Mouse (Mus musculus): ENCODE results near the gene Ccnyl1.

Ccnyl1 gene

DNA sequence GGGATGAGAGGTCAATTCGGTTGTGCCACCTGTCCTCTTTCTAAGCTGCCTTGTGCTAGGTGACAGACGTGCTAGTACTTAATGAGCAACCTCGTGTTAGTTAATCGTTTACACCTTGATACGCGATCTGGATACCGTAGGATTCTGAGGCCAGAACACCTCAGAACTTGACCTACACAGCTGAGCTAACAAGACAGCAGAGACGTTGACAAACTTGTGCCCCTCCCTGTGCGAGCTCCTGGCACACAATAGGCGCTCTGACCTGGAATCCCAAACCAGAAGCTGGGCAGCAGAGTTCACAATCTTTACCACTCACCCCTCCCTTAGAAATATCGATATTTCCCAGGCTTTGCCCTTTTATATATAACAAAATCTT lies 47.9 kb downstream of the Ccnyl1 start:
- peak; percentile 16 for DNase-seq (ENCODE audit: low spot score)

DNA sequence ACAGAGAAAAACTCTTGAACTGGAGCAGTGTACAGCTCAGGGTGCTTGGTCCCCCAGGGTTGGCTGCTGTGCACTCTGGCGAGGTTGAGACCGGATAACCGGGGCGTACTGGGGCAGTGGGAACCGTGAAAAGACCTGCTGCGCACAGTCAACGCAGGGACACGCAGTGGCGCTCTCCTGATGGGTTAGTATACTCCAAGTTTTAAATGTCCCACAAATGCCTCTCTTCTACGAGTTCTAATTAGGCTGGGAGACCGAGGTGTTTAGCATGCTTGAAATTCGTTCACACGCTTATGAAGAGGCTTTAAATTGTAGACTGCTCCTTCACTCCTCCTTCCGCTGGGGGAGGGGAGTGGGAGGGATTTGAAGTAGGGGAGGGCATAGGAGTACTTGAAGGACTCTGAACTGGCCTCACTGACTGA lies 48.4 kb downstream of the Ccnyl1 start:
- no peak for DNase-seq (ENCODE audit: low spot score)

DNA sequence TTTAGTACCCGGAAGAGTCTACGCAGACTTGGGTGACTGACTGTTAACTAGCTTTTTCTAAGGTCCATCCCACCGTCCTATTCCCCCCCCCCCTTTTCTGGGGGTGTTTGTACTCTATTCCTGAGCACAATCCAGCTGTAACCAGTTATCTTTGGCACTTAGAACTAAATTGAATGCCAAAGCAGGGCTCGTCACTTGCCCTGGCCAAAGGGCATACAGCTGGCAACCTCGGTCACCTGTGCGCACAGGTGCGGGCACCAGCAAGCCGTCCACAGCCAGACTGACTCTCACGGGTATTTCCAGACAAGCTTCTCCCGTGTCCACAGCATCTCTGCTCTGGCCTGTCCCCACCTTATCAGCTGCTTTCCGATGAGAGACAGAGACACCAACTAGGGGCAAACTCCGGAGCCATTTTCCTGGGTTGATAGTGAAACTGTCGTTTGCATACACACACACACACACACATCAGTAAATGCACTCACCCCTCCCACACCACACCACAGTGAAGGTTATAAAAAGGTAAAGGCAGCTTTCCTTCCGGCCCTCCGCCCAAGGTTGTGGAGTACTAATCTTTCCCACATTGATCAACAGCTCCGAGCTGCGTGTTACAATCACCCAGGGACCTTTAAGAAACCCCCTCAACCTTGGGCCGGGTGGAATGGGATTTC lies 52.6 kb downstream of the Ccnyl1 start:
- no peak for DNase-seq (ENCODE audit: low spot score)

DNA sequence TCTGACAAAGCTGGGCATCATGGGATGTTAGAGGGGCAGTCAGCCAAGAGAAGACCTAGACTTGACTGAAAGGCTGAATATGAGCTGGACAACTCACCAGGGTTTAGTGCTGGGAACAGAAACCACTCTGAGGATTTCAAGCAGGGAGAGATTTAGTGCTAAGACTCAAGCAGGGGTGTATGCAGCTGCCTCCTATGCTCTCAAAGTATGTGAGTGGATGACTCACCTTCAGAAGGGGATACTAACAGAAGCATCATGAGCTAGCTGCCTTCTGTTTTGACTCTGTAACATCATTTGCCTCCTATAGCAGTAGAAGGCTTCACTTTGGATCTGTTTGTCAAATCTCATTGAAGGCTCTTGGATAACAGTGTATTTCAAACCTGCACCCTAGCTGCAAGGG lies 54.4 kb downstream of the Ccnyl1 start:
- no peak for DNase-seq (ENCODE audit: low spot score)

DNA sequence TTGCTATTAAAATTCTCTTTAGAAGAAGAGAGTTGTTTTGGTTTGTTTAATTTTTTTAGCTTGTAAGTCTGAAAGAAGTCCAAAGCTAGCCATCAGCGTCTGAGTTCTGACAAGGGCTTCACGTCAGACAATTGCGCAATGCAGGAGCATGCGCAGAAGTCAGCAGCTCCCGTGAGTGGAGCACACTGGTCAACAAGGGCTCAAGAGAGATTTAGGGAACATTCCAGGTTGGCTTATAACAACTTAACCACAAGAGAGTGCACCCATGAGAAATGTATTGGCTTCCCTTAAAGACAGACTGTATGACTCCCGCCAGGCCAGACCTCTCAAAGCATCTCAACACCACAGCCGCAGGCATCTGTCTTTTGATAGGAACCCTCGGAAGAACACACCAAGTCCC lies 62.9 kb downstream of the Ccnyl1 start:
- no peak for DNase-seq (ENCODE audit: low spot score)

DNA sequence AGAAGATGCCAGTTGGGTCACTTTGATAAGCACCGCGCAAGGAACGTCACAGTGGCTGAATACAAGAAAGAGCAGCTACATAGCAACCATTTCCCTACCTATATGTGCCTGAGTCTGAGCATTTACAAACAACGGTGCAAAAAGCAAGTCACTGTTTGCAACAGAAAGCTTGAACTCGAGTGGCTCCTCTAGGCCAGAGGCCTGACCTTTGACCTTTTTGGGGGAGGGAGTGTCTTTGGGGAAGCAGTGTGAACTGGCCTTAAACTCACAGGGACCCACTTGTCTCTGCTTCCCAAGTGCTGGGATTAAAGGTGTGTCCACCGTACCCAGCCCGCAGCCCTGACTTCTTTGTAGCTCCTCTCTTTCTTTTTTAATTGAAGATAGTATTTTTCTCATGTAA lies 63.4 kb downstream of the Ccnyl1 start:
- DNase-seq (ENCODE audit: low spot score), result no peak

DNA sequence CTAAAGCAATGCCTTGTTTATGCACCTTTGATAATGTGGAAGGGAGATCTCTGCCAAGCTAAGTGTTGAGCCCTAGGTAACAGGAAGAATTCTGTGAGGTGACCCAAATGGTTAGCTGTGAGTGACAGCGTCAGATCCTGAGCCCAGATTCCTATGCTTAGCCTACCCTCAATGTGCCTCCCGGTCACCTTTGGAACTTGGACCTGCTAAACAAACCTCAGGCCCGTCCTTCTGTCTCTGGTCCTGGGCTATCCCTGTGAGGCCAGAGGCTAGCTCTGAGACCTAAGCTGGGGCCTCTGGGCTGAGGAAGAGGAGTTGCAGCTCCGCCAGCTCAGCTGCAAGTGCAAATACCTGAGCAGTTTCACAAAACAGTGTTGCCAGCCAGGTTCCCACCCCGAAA lies 64.4 kb downstream of the Ccnyl1 start:
- no peak for DNase-seq (ENCODE audit: low spot score)

DNA sequence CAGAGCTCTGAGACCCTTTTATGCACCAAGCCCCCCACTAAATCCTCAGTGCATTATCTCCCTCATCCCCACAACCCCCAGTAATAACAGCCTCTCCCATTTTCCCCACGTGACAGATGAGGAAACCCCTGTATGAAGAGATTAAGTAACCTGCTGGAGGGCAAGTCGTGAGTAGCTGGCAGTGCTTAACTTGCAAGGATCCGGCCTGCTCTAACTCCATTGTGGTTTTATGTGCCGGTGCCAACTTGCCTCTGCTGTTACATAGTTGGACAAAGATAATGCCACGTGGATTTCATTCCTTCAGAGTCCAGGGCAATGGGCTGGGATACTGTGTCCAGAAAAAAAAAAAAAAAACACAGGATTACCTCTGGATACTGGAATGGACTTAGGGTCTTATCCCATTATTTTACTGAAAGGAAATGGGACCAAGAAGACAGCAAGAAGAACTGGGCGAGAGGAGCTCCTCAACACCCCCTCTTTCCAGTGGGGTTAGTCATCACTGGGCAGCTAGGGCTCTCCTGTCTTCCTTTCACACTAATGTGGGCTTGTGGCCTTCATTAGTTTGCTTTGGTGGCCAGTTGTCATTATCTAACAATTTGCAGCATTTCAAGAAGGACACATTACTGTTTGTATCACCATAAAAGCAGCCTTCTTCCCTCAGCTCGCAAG lies 65.8 kb downstream of the Ccnyl1 start:
- no peak for DNase-seq (ENCODE audit: low spot score)

DNA sequence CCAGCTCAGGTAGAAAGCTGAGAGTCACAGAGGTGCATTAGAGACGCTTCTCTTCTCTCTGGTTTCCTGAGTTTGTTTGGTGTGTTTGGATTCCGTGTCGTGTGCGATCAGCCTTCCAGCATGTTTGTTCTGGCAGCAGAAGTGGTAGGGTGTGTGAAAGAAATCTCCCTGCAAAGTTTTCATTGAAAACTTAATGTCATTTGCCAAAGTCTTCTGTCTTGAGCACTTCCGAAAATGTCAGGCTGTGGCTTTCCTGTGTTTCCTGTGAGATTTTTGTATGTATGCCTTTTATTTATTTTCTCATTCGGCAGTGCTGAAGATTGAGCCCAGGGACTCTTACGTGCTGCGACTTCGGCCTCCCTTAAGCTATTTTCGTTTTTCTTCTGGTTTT lies 66.4 kb downstream of the Ccnyl1 start:
- DNase-seq (ENCODE audit: low spot score), result no peak

DNA sequence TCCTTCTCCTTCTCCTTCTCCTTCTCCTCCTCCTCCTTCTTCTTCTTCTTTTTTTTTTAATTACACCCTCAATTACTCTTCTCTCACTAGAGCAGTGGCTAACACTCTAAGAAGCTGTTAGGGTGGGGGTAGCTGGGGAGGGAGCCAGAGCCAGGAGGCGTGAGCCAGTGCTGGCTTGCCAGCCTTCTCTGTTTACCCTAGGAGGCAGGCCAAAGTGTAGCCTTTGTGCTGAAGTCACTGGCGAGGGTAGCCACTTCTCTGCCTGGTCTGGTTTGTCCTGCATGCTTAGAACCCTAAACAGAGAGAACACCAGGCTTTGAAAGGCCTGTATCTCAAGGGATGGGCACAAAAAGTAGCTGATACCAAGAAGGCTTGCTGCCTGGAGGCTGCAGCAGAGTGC lies 67.0 kb downstream of the Ccnyl1 start:
- no peak for DNase-seq (ENCODE audit: low spot score)

DNA sequence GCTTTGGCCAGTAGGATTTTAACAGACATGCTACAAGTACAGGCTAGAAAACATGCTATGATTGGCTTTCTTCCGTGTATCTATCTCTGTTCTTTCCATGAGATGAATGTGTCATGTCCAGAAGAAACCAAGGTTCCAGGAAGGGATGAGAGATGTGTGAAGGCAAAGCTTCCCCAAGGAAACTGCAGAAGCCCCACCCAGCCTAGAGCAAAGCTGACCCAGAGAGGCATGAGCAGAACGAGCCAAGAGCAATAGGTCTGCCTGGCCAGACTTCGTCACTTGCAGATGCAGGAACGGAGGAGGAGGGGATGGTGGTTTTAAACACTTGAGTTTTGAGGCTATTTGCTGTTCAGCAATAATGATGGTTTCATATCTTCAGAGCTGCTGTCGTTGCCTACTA lies 67.5 kb downstream of the Ccnyl1 start:
- no peak for DNase-seq (ENCODE audit: low spot score)

DNA sequence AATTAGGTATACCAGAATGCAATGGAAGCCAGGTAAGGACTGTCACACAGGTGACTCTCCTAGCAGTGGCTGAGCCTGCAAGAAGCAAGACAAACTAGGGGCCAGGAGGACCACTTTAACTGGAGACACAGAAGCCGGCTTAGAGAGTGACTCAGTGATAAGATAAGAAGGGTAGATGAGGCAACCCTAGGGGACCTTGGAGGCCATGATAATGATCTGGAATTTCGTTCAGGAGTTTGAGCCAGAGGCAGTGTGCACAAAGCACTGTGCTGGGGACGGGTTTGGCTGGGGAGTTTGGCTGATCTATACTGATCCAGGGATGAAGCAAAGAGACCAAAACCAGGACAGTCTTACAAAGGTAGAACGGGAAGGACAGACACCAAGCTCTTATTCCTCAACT lies 71.4 kb downstream of the Ccnyl1 start:
- no peak for DNase-seq (ENCODE audit: low spot score)

DNA sequence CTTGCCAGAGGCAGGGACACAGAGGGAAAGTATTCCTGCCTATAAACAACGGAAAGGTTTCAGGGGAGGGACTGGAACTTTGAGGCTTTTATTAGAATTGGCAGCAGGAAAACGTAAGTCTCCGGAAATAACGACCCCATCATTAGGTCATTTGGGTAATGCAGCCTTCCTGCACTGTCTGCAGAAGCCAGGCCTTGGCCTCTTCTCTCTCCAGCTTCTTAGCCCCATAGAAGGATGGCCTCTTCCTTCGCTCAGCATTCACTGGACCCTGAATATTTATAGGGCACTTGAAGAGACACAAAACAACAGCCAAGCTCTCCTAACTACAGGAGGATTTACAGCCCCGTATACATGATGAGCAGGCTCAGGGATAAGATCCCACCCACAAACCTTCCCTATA lies 79.9 kb downstream of the Ccnyl1 start:
- no peak for DNase-seq (ENCODE audit: low spot score)

DNA sequence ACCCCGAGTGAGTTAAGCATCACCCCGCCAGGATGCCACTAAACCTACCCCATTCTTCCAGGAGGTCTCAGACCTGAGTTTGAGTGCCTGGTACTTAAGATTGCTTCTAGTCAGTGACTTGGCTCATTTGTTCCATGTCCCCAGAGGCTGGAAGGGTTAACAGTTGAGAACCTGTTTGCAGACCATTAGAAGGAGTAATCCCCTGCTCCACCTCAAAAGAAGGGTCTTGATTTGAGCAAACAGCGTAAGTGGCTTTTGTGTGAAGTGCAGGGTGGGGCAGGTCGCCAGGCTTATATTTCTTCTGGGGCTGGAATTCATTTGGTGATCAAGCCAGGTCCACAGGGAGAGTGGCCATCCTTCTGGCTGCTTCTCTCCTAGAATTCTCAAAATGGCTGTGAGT lies 83.0 kb downstream of the Ccnyl1 start:
- no peak for DNase-seq (ENCODE audit: low spot score)

Measured in layer of hippocampus, adult 11-12 months (tissue).